Mouse (Mus musculus) cortical plate, adult 2 months (tissue): ENCODE measurements around the gene Trhr2.

Experiments used
- CTCF ChIP-seq: fragments of 200-500 bp; IDR thresholded peaks from 2 replicates; pipeline ENCODE4 v1.5.1; 2011; ENCODE audit warnings: mild to moderate bottlenecking, control low read depth, low read length; ENCODE audit not compliant: insufficient read depth; ENCODE audit errors: extremely low read depth
- POLR2A ChIP-seq: fragments of 200-500 bp; IDR thresholded peaks from 2 replicates; pipeline ENCODE4 v1.6.1; 2011; ENCODE audit warnings: mild to moderate bottlenecking, low read length, control low read depth; ENCODE audit not compliant: insufficient read depth; ENCODE audit errors: extremely low read depth

- TF ChIP-seq CTCF (no peak), POLR2A (no peak)
These were observed 30.9 kb downstream of the Trhr2 start for GRCm38 (mm10) chr8:122329553-122330239.
